Mouse (Mus musculus) inflammation-experienced regulatory T-cells, adult 6 months (primary cell): Measurements from ENCODE around the gene Sugp1. TPM values are rescaled to one million over a fixed set of nuclear protein-coding genes. Genes with fewer than 3 reads are reported as not detected.
A peak's percentile ranks its signal among the peaks of the same experiment; 100 is the strongest.
"Not testable (repeated sequence)": the region's sequence is repeated elsewhere in the genome, so short reads cannot be mapped to it uniquely, and the experiment has no call there.

Experiments
- ATAC-seq: one replicate; pipeline ENCODE4 v1.8.0; 2017
- polyA plus RNA-seq, 3 experiments: library from polyadenylated mRNA; unstranded; fragments of 100-300 nt; shearing (Covaris generic); gene quantifications; one replicate each; pipeline ENCODE4 v1.2.1; 2017

Sugp1 gene
- polyA plus RNA-seq, 3 experiments from 2014 or later, result 38.0 to 52.9 (median 52.6) TPM

DNA sequence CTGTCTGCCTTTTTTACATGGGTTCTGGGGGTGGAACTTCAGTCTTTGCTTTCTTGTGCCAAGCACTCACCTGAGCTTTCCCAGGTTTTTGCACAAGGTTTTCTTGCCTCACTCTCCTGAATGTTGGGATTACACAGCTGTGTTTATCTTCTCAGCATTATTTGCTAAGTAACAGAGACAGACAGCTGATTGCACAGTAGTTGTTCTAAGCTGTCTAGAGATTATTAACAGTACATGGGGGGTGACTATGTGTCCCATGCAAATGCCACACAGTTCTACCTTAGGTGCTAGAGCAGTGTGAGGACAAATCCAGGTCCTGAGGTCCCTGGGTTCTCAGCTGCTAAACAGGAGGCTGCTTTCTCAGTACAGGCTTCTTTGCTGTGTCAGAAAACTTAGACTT lies 7.0 kb downstream of the Sugp1 start:
- no peak for ATAC-seq

GRCm38 (mm10) chr8:70050434-70050833 lies 7.8 kb downstream of the Sugp1 start:
- not testable (repeated sequence) for ATAC-seq

DNA sequence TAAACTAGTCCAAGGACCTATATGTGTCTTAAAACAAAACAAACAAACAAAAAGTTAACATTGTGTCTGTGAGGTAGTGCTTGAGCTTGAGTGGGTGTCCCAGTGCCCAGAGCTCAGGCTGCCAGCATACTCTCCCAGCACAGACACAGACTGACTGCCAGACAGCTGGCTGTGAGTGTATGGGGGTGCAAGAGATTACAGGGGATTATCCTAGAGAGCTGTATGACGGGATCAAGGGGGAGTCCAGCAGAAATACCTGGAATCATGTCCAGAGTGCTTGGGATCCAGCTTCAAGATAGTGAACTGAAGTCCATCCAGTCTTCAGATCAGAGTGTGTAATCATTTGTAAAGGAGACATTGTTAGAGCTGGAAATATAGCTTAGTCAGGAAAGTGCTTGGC lies 15.1 kb downstream of the Sugp1 start:
- no peak for ATAC-seq

DNA sequence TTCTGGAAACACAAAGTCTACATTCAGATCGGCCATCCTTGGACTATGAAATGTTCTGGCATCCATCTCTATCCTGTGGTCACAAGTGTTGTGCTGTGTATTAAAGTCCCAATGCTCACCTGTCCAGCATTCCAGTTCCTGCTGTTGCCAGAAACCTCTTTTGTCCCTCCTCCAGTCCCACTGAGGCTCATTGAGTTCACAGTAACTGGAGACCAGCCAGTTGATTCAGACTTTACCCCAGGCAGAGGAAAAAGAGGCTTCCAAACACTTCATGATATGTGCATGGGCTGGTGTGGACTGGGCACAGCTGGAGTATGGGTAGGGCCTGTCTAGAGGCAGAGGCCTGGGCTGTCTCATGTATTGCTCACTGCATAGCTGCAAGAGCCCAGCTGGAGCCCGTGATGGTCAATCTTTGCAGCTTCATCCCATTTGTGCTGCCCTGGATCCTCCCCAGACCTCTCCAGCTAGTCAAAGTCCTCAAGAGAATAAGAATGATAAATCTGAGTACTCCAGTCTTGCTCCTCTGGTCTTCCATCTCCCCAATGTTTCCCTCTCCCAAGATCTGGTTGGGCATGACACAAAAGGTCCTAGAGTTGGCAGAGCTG lies 29.3 kb downstream of the Sugp1 start:
- no peak for ATAC-seq

DNA sequence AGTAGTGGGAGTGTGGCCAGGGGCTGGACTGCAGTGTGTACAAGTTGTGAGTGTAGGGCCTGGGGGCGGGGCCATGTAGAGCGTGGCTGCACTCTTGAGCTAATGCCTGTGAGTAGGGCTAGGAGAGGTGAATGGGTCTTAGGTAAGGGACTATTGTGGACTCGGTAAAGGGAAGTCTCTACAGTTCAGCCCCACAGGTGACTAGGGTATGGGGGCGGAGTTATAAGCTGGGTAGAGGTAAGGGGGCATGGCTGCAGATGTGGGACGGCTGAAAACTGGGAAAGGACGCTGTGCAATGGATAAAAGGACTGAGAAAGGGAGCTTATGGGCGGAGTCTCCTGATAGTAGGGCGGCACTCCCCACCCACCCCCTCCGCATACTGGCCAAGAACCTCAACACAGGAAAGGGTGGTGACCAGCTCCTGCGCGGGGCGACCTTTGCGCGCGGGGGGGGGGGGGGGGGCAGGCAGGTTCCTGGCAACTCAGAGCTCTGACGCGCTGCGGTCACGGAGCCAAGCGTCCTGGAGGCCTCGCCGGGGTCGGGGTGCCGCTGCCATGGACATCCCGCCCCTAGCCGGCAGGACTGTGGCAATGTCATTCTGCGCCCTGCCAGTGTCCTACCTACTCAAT lies 29.9 kb downstream of the Sugp1 start, which contains the start of gene Tm6sf2:
Gene Tm6sf2 (plus strand): TSS at position 484 of the 629 bp plus-strand sequence.
- ATAC-seq, result no peak

DNA sequence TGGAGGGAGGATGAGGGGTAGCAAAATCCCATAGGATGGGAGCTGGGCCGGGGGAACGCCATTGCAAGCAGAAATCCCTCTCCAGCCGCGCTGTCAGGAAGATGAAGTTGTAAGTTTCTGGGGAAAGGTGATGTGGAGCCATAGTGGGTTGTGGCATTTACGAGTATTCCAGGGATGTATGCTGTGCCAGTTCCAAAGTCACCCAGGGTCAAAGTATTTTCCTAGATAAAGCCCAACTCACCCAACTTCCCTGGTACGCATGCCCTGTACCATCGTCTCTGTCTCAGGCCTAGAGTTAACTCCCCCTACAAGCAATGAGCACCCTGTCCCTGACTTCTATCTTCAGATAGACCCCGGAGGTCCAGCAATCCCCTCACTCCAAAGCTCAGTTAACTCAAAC lies 30.5 kb downstream of the Sugp1 start:
- no peak for ATAC-seq

GRCm38 (mm10) chr8:70073682-70074081 lies 31.1 kb downstream of the Sugp1 start:
- ATAC-seq, result no peak

DNA sequence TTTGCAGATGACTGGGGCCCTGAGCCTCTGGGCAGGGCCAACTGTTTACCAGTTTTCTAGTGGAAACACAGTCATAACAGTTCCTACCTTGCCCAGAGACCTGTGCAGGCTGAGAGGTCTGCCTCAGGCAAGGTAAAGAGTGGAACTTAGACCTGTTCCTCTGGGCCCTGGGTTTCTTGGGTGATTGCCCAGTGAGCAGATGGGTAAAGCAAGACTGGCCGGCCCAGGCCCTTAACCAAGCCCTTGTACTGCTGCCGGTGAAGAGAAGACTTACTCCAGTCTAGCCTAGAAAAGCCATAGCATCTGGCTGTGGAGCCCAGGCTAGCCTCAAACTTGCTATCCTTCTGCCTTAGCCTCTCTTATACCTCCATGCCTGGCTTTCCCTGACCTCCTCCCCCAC lies 39.4 kb downstream of the Sugp1 start:
- no peak for ATAC-seq

DNA sequence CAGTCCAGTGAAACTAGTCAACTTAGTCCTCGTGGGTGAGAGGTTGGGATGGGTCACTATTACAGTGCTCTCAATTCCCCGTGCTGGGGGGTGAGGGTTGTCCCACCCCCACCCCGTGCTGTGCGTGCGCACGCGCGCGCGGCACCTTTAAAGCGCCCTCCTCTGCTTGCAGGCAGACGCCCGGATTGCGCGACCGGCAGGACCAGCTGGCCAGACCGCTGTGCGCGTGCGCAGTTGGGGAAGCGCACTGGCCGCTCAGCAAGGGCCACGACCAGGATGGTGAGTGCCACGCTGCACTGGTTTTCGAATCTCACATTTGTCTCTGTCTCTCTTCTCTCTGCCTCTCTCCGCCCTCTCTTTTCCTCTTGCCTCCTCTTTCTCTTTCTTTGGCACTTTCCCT lies 40.7 kb downstream of the Sugp1 start, which contains the start of gene Hapln4:
Gene Hapln4 (plus strand): TSS at position 173 of the 400 bp plus-strand sequence.
- no peak for ATAC-seq

DNA sequence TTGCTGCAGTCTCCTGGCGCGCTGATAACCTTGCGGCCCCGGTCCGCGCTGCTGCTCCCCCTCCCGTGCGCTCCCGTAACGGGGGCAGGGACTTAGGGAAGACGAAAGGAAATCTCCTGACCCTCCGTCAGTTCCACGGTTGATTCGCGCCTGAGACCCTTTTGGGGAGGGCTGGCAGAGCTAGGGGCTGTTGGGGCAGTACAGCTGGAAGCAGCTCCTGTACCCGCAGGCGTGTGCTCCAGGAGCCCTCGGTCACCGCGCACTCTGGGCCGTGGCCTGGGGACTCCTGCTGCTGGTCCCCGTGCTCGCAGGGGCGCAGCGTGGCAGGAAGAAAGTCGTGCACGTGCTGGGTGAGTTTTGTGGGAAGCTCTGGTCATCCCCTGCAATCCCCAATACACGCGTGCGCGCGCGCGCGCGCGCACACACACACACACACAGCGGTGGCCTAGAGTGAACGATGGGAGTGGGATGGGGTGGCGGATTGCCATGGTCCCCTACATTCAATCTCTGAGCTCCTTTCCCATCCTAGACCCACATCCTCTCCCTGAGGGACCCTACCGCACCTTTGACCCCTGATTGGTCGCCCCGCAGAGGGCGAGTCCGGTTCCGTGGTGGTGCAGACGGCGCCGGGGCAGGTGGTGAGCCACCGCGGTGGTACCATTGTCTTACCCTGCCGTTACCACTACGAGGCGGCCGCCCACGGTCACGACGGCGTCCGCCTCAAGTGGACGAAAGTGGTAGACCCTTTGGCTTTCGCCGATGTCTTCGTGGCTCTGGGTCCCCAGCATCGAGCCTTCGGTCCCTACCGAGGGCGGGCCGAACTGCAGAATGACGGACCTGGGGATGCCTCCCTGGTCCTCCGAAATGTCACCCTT lies 41.8 kb downstream of the Sugp1 start:
- ATAC-seq, result no peak

DNA sequence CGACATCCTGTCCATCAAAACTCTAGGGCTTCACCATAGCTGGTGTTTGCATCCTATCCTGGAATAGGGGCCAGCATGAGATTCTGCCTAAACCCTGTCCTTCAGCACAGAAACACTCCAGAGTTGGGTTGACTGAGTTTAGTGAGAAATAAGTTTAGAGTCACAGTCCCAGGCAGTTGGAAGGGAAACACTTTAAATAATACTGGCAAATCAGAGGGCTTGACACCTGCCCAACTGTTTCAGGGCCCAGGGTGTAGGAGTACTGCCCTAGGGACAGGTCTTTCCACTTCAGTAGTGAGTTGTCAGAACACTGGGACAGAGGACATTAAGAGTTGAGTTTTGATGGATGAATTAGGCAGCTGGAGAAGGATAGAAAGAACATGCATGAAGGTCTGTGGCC lies 43.5 kb downstream of the Sugp1 start:
- ATAC-seq, result no peak

DNA sequence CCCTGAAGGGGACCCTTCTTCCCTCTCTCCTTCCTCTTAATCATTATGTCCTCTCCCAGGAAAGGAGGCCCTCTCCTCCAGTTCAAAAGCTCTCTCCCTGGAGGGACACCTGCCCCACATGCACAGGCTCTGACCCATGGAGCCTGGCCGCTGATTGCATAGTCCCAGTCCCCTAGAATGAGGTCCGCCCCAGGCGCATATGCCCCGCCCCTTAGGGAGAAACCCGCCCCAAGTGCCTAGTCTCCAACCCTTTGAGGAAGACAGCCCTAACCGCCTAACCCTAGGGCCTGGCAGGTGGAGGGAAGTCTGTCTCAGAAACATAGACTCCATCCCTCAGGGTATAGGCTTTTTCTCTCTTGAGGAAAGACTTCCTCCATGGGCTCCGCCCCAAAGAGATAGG lies 44.6 kb downstream of the Sugp1 start:
- ATAC-seq, result no peak

GRCm38 (mm10) chr8:70087836-70088650 lies 45.4 kb downstream of the Sugp1 start:
- ATAC-seq, result no peak

- no peak for ATAC-seq
These were observed 46.8 kb downstream of the Sugp1 start for GRCm38 (mm10) chr8:70089296-70089960.

- no peak for ATAC-seq
These were observed 50.2 kb downstream of the Sugp1 start for GRCm38 (mm10) chr8:70092786-70093185.

DNA sequence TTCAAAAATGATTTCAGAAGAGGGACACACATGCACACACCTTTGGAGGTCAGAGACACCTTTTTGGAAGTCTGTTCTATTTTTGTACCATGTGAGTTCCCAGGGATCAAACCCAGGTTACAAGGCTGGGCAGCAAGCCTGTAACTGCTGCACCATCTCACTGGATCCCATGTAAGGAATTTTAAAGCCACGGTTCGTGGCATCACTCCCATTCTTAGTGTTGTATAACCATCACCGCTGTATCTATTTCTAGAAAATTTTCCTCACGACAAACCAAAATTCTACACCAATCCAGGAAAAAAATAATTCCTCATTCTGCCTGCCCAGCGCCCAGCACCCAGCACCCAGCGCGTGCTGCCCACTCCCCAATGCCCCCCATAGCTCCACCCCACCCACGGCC lies 56.7 kb downstream of the Sugp1 start:
- ATAC-seq, result no peak

DNA sequence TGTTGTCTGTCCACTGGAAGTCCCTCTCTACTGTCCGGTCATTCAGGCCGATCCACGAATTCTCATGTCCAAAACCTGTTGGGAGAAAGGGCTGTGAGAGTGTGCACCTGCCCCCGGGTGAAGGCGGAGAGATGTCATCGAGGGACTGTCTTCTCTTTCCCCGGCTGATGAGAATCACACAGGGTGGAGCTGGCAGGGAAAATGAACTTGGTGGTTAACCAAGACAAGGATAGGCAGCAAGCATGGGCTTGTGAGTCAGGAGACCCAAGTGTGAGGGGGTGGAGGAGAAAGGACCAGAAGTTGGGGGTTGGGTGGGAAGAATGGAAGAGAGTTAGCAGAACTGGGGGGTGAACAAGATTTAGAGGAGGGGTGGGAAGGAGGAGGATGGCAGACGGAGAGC lies 57.6 kb downstream of the Sugp1 start:
- ATAC-seq, result no peak

GRCm38 (mm10) chr8:70104506-70104905 lies 61.9 kb downstream of the Sugp1 start:
- ATAC-seq, result peak; percentile 82

GRCm38 (mm10) chr8:70104922-70105321 lies 62.3 kb downstream of the Sugp1 start:
- no peak for ATAC-seq

- ATAC-seq, result no peak
These were observed 67.8 kb downstream of the Sugp1 start for GRCm38 (mm10) chr8:70110451-70110850.

- no peak for ATAC-seq
These were observed 68.7 kb downstream of the Sugp1 start for GRCm38 (mm10) chr8:70111192-70111795.
